Comparison of ENCODE assay signal across 8 mouse cellular contexts in the genomic region with DNA sequence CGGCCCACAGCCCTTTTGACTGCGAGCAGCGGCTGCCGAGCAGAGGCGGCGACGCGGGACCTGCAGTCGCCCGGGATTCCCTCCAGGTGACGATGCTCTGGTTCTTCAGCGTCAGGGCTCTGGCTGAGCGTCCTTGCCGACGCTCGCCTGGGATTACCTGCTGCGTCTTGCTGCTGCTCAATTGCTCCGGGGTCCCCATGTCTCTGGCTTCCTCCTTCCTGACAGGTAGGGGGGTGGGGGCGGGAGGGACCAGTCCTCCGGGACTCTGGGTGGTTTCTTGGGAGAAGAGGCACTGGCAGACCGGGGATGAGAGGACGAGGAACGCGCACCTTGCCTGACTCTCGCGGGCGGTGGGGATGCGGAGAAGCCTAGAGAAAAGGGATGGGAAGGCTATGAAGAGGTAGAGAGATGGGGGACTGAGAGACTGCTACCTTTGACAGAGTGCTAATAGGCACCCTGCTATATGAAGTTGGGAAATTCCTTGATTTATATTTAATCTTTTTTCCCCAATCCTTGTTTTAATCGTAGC. TPM values are rescaled to one million over a fixed set of nuclear protein-coding genes. Genes with fewer than 3 reads are reported as not detected.
DNase-seq lines count a peak whose midpoint lies in the region; ATAC-seq and TF ChIP-seq lines count a peak whose summit lies in the region.

No protein-coding gene starts in this region.

- peaks cover 14% of the 10 kb centered on the region; the same call in 1 of the 2 replicates for H3K27me3 ChIP-seq in intestine, embryonic 16.5 days (replicated peaks; ENCODE audit: control insufficient read depth, insufficient read depth, low read length)
- peaks cover 26% of the 10 kb centered on the region for H3K27me3 ChIP-seq in neural tube, embryonic 12.5 days (replicated peaks)

- no peaks in the 10 kb centered on the region for H3K4me1 ChIP-seq in intestine, embryonic 16.5 days (ENCODE audit: control insufficient read depth, insufficient read depth, low read length)
- peaks cover 7% of the 10 kb centered on the region for H3K4me1 ChIP-seq in neural tube, embryonic 12.5 days

- H3K27ac ChIP-seq in gastrocnemius, adult 2 months, result peak overlapping the region; percentile 75
- H3K27ac ChIP-seq in intestine, embryonic 16.5 days (ENCODE audit: low read length), result no peak overlapping the region
- no peak overlapping the region; the same call in 1 of the 2 replicates for H3K27ac ChIP-seq in neural tube, embryonic 12.5 days

- H3K36me3 ChIP-seq in intestine, embryonic 16.5 days (ENCODE audit: control insufficient read depth, insufficient read depth, low read length), result no peaks in the 10 kb centered on the region
- no peaks in the 10 kb centered on the region for H3K36me3 ChIP-seq in neural tube, embryonic 12.5 days

- no peak for ATAC-seq in intestine, embryonic 16.5 days
- peak; percentile 51 for ATAC-seq in neural tube, embryonic 12.5 days (ENCODE audit: low FRiP score, low read depth)

- no peaks in the 10 kb centered on the region for H3K9me3 ChIP-seq in intestine, embryonic 16.5 days (ENCODE audit: control insufficient read depth, low read length)
- no peaks in the 10 kb centered on the region for H3K9me3 ChIP-seq in neural tube, embryonic 12.5 days

- peak overlapping the region; percentile 88 for H3K4me3 ChIP-seq in gastrocnemius, adult 2 months
- H3K4me3 ChIP-seq in intestine, embryonic 16.5 days (ENCODE audit: low read length), result peak overlapping the region; percentile 60
- H3K4me3 ChIP-seq in neural tube, embryonic 12.5 days, result peak overlapping the region; percentile 69

- peak overlapping the region; percentile 93 for H3K4me2 ChIP-seq in intestine, embryonic 16.5 days (ENCODE audit: low read depth, low read length)
- H3K4me2 ChIP-seq in neural tube, embryonic 12.5 days (replicated peaks), result peak overlapping the region; percentile 98

- DNase-seq in gastrocnemius, adult 2 months, result no peak
- no peak for DNase-seq in gastrocnemius, postnatal 10 days
- peak; percentile 40 for DNase-seq in right cerebral cortex, postnatal 25 days
- no peak for DNase-seq in right cerebral cortex, postnatal 36 days (ENCODE audit: low spot score in 2 of 2)
- no peak for DNase-seq in ovary, adult 18-20 months (ENCODE audit: low spot score)
- DNase-seq in spleen, postnatal 14 days (ENCODE audit: low spot score in 2 of 2), result no peak

- intact Hi-C loops in gastrocnemius, adult 2 months (cut with DNase I), result no loop called here

- peak overlapping the region; percentile 66 for H3K9ac ChIP-seq in intestine, embryonic 16.5 days (ENCODE audit: low read depth, low read length)
- peak overlapping the region; percentile 77 for H3K9ac ChIP-seq in neural tube, embryonic 12.5 days

- WGBS in intestine, embryonic 16.5 days, result 1% methylated on average over 28 of the region's 29 CpGs
- WGBS in neural tube, embryonic 12.5 days, result under 1% methylated on average over 29 of the region's 29 CpGs

- no peak for TF ChIP-seq CTCF in gastrocnemius, adult 2 months (IDR thresholded peaks at IDR 0.05)

RNA-seq across cellular contexts. Expression of a gene that starts 0.7 kb away (rescaled TPM):
- 1 to 10 TPM; 4.0 to 4.4 TPM for total RNA-seq in gastrocnemius, adult 2 months (2021)
- 1 to 10 TPM; 5.9 to 8.0 TPM for total RNA-seq in gastrocnemius, postnatal 10 days (2021)
- polyA plus RNA-seq in intestine, embryonic 16.5 days (2015; fragmentation: Nextera tagmentation; extraction: Ambion mirVana), result 8.3 and 8.9 TPM in 2 replicates
- polyA plus RNA-seq in neural tube, embryonic 12.5 days (2016; fragmentation: Nextera tagmentation; extraction: Ambion mirVana), result 8.5 TPM in 2 replicates
